Mouse (Mus musculus) kidney, adult 2 months (tissue): ENCODE results near the gene Gm12355.

Experiments used
- CTCF ChIP-seq: fragments of 200-500 bp; conservative IDR thresholded peaks from 2 replicates; pipeline ENCODE4 v1.5.1; 2011; ENCODE audit warnings: low read depth, mild to moderate bottlenecking, control low read depth, low read length, moderate library complexity, mixed read lengths; ENCODE audit not compliant: insufficient read depth, insufficient read length
- POLR2A ChIP-seq: fragments of 200-500 bp; IDR thresholded peaks from one replicate; pipeline ENCODE4 v1.6.1; 2011; ENCODE audit warnings: low read depth, low read length, control low read depth

DNA sequence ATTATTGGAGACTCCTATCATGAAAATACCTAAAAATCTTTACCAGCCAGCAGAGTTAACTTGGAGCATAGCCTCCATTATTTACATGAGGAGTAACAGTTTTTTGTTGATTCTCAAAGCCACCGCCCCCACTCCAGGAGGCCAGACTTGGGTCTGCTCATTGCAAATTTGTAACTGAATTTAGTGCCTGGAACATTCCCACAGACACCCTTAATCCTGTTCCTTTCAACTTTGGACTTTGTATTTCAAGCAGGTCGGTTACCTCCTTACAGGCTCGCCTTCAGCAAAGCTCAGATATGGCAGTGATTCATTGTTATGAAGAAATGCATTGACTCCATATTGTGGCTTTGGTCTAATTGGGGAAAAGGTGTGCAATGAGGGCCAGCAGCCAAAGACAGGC, 19.3 kb upstream of the Gm12355 start:
- TF ChIP-seq CTCF (no peak), POLR2A (no peak)
